Mouse (Mus musculus): ENCODE results near the gene Coa7. TPM values are rescaled to one million over a fixed set of nuclear protein-coding genes. Genes with fewer than 3 reads are reported as not detected.

Gene Coa7
- total RNA-seq, 2 experiments from 2014 or later: 33.6 to 35.4 TPM

GRCm38 (mm10) chr4:108383183-108383714, 55.3 kb downstream of the Coa7 start, which contains the start of gene Shisal2a:
Shisal2a (minus strand) TSS chr4:108383349.
- no peak for DNase-seq

GRCm38 (mm10) chr4:108386087-108386486, 58.1 kb downstream of the Coa7 start:
- DNase-seq: no peak

DNA sequence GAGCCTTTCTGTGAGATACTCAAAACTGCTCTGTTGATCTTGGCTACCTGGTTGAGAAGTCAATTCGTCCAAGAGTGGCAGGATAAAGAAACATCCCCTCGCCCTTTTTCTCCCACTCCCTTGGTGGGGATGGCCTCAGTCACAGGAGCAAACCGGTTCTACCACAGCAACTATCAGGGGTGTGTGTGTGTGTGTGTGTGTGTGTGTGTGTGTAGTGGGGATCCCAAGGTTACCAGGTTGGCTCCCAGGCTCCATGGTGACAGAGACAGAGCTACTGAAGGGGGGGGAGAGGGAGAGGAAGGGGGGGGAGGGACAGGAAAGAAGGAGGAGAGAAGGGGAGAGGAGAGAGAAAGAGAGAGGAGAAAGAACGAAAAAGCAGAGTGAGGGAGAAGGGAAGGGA, 59.2 kb downstream of the Coa7 start:
- no peak for DNase-seq

- DNase-seq: peak; percentile 61
These were observed 59.8 kb downstream of the Coa7 start for GRCm38 (mm10) chr4:108387681-108388253.

- DNase-seq: no peak
These were observed 60.8 kb downstream of the Coa7 start for GRCm38 (mm10) chr4:108388741-108389140.

DNA sequence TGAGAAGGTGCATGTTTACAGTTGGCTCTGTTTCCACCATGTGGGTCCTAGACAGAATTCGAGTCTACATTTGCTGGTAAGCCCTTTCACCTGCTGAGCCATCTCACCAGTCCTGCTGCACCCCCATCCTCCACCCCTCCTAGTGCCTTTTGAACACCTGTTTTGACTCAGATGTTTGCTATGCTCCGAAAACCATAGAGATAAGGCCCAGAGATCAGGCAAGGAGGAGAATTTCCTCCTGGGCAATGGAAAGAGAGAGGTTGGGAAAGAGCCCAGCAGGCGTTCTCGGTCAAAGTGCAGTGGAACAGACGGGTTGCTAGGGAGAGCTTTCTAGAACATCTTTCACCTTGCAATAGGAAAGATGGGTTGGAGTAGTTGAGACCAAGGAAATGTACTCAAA, 63.2 kb downstream of the Coa7 start:
- no peak for DNase-seq

Other genes with a start within 250 kb of the Coa7 start
- 10 to 100 TPM in 1 of 2 experiments, 1 to 10 TPM in 1; 7.2 to 12.6 TPM for gene Podn, start 231.7 kb upstream of the Coa7 start, total RNA-seq (2021)
- 100 to 1,000 TPM; 152 to 156 TPM for gene Scp2, start 183.1 kb upstream of the Coa7 start, total RNA-seq (2021)
- 1 to 10 TPM; 4.6 to 5.4 TPM for gene Echdc2, start 162.7 kb upstream of the Coa7 start, total RNA-seq (2021)
- under 1 TPM; 0.33 to 0.78 TPM for gene Zyg11a, start 110.1 kb upstream of the Coa7 start, total RNA-seq (2021)
- gene Zyg11b, start 27.0 kb upstream of the Coa7 start, total RNA-seq (2021): 10 to 100 TPM; 44.6 to 51.1 TPM
- not detected for gene Shisal2a, start 55.2 kb downstream of the Coa7 start, total RNA-seq (2021)
- gene Gpx7, start 78.8 kb downstream of the Coa7 start, total RNA-seq (2021): 1 to 10 TPM; 7.0 to 7.9 TPM
- gene Tut4, start 131.3 kb downstream of the Coa7 start, total RNA-seq (2021): 10 to 100 TPM; 10.8 to 14.8 TPM